Mouse (Mus musculus): ENCODE results near the gene Kcnip1.

Gene Kcnip1

GRCm38 (mm10) chr11:33992938-33993337, at the start of gene Kcnip1:
Kcnip1 (minus strand) TSS chr11:33993152.
- DNase-seq (ENCODE audit: low spot score in 2 of 2) = no peak

- DNase-seq (ENCODE audit: low spot score in 2 of 2) = no peak
These were observed 47.1 kb upstream of the Kcnip1 start for GRCm38 (mm10) chr11:34040061-34040460.

- no peak for DNase-seq (ENCODE audit: low spot score in 2 of 2)
These were observed 43.1 kb upstream of the Kcnip1 start for GRCm38 (mm10) chr11:34035909-34036658.

- DNase-seq (ENCODE audit: low spot score in 2 of 2) = no peak
These were observed 41.8 kb upstream of the Kcnip1 start for GRCm38 (mm10) chr11:34034794-34035193.

GRCm38 (mm10) chr11:34034008-34034505, 41.1 kb upstream of the Kcnip1 start:
- DNase-seq (ENCODE audit: low spot score in 2 of 2) = no peak

GRCm38 (mm10) chr11:34031015-34031805, 38.3 kb upstream of the Kcnip1 start:
- no peak for DNase-seq (ENCODE audit: low spot score in 2 of 2)

- no peak for DNase-seq (ENCODE audit: low spot score in 2 of 2)
These were observed 36.7 kb upstream of the Kcnip1 start for GRCm38 (mm10) chr11:34029658-34030057.

- DNase-seq (ENCODE audit: low spot score in 2 of 2) = no peak
These were observed 32.1 kb upstream of the Kcnip1 start for GRCm38 (mm10) chr11:34025091-34025490.

GRCm38 (mm10) chr11:34012007-34012652, 19.2 kb upstream of the Kcnip1 start:
- no peak for DNase-seq (ENCODE audit: low spot score in 2 of 2)

GRCm38 (mm10) chr11:34010859-34011172, 17.9 kb upstream of the Kcnip1 start:
- no peak for DNase-seq (ENCODE audit: low spot score in 2 of 2)

- DNase-seq (ENCODE audit: low spot score in 2 of 2) = no peak
These were observed 17.3 kb upstream of the Kcnip1 start for GRCm38 (mm10) chr11:34010133-34010858.

- DNase-seq (ENCODE audit: low spot score in 2 of 2) = no peak
These were observed 16.6 kb upstream of the Kcnip1 start for GRCm38 (mm10) chr11:34009316-34010087.

- DNase-seq (ENCODE audit: low spot score in 2 of 2) = no peak
These were observed 15.8 kb upstream of the Kcnip1 start for GRCm38 (mm10) chr11:34008702-34009101.

GRCm38 (mm10) chr11:34008214-34008613, 15.3 kb upstream of the Kcnip1 start:
- DNase-seq (ENCODE audit: low spot score in 2 of 2) = no peak

- DNase-seq (ENCODE audit: low spot score in 2 of 2) = no peak
These were observed 14.7 kb upstream of the Kcnip1 start for GRCm38 (mm10) chr11:34007616-34008015.

GRCm38 (mm10) chr11:34002593-34002965, 9.6 kb upstream of the Kcnip1 start:
- DNase-seq (ENCODE audit: low spot score in 2 of 2) = peak in 1 of 2 experiments; percentile 54

GRCm38 (mm10) chr11:34001938-34002592, 9.1 kb upstream of the Kcnip1 start:
- no peak for DNase-seq (ENCODE audit: low spot score in 2 of 2)

- no peak for DNase-seq (ENCODE audit: low spot score in 2 of 2)
These were observed 7.5 kb upstream of the Kcnip1 start for GRCm38 (mm10) chr11:34000416-34000815.

- no peak for DNase-seq (ENCODE audit: low spot score in 2 of 2)
These were observed 5.3 kb upstream of the Kcnip1 start for GRCm38 (mm10) chr11:33998244-33998643.

GRCm38 (mm10) chr11:33993496-33993895, 544 bp upstream of the Kcnip1 start:
- no peak for DNase-seq (ENCODE audit: low spot score in 2 of 2)

GRCm38 (mm10) chr11:33990002-33990401, 3.0 kb downstream of the Kcnip1 start:
- DNase-seq (ENCODE audit: low spot score in 2 of 2) = no peak

Data from urinary bladder, postnatal 4 days (tissue).